Comparison of ENCODE assay signal across 20 mouse cellular contexts in the genomic region with DNA sequence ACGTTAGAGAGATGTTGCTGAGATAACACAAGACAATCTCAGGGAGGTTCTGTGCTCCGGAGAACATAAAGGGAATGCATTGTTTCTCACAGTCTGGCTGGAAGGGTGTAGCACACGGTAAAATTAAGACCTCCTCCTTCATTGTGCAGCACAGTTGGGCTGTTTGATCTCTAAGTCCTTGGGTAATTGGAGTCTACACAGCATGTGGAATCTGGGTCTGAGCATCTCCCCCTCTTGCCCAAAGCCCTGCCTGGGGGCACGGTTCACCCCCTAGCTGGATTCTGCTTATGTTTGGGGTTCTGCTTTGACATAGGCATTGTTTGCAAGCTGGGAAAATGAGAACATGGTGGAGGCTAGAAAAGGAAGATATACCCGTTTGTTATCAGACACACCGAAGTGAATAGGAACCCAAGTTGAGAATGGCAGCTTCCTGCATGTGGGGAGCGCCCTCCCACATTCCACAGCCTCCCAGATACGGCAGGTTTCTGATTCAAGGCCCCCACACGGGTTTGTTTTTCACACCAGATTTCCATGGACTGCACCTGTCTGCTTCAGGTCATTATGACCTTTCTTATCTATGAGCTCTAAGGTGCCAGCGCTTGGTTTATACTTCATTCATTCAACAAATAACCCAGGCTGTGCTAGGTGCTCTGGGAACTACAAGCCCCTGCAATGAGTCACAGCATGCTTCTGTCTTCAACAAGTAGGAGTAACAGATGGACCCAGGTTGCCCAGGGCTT.
DNase-seq lines count a peak whose midpoint lies in the region; ATAC-seq lines count a peak whose summit lies in the region.
"Had no signal": no experiment of that assay in that cellular context is flagged by ENCODE, and none has a peak within 500 bp of the region (broad histone marks: within the 10 kb centered on the region; RNA-seq: fewer than 3 reads in every experiment).

No protein-coding gene starts in this region.

- peaks cover 34% of the 10 kb centered on the region for H3K4me1 ChIP-seq in kidney, embryonic 15.5 days
- H3K4me1 ChIP-seq in embryonic facial prominence, embryonic 12.5 days, result peaks cover 5% of the 10 kb centered on the region; the same call in 1 of the 2 replicates
- peaks cover 24% of the 10 kb centered on the region for H3K4me1 ChIP-seq in limb, embryonic 13.5 days
- H3K4me1 ChIP-seq: heart, embryonic 13.5 days had no signal

- H3K9ac ChIP-seq in kidney, embryonic 15.5 days, result no peak overlapping the region
- H3K9ac ChIP-seq in embryonic facial prominence, embryonic 12.5 days, result no peak overlapping the region
- no peak overlapping the region for H3K9ac ChIP-seq in limb, embryonic 13.5 days
- H3K9ac ChIP-seq: heart, embryonic 13.5 days; hindbrain, embryonic 12.5 days; liver, embryonic 14.5 days; midbrain, embryonic 12.5 days; neural tube, embryonic 13.5 days had no signal

- peak overlapping the region; percentile 37 for H3K4me2 ChIP-seq in kidney, embryonic 15.5 days
- H3K4me2 ChIP-seq in embryonic facial prominence, embryonic 12.5 days (replicated peaks), result peak overlapping the region; percentile 14
- peak overlapping the region; percentile 43 for H3K4me2 ChIP-seq in limb, embryonic 13.5 days (replicated peaks)
- H3K4me2 ChIP-seq: heart, embryonic 13.5 days; hindbrain, embryonic 12.5 days; midbrain, embryonic 12.5 days; neural tube, embryonic 13.5 days had no signal

- no peaks in the 10 kb centered on the region for H3K9me3 ChIP-seq in kidney, embryonic 15.5 days (replicated peaks)
- H3K9me3 ChIP-seq in embryonic facial prominence, embryonic 12.5 days, result no peaks in the 10 kb centered on the region
- H3K9me3 ChIP-seq in limb, embryonic 13.5 days, result no peaks in the 10 kb centered on the region
- H3K9me3 ChIP-seq: heart, embryonic 13.5 days; hindbrain, embryonic 12.5 days; midbrain, embryonic 12.5 days; neural tube, embryonic 13.5 days had no signal

- peaks cover 27% of the 10 kb centered on the region for H3K27me3 ChIP-seq in kidney, embryonic 15.5 days
- H3K27me3 ChIP-seq in embryonic facial prominence, embryonic 12.5 days, result peaks cover 51% of the 10 kb centered on the region
- peaks cover 79% of the 10 kb centered on the region for H3K27me3 ChIP-seq in limb, embryonic 13.5 days

- no peaks in the 10 kb centered on the region for H3K36me3 ChIP-seq in kidney, embryonic 15.5 days
- H3K36me3 ChIP-seq in embryonic facial prominence, embryonic 12.5 days, result no peaks in the 10 kb centered on the region
- no peaks in the 10 kb centered on the region for H3K36me3 ChIP-seq in limb, embryonic 13.5 days
- H3K36me3 ChIP-seq: heart, embryonic 13.5 days; hindbrain, embryonic 12.5 days; midbrain, embryonic 12.5 days; neural tube, embryonic 13.5 days had no signal

- DNase-seq in kidney, postnatal 14 days, result no peak
- DNase-seq in R1 (ENCODE audit: low read depth, low spot score), result peak; percentile 29
- no peak for DNase-seq in frontal cortex, postnatal 25 days (ENCODE audit: low spot score in 2 of 2)
- DNase-seq in thymus, postnatal 36 days, result no peak
- no peak for DNase-seq in thymus, postnatal 4 days
- DNase-seq: cerebellum, adult 18-20 months; gastrocnemius, postnatal 14 days; layer of hippocampus, adult 9-11 months; lung, postnatal 14 days; right cerebral cortex, postnatal 14 days; thymus, adult 2 months had no signal

- 0 out of 2 replicates have a peak overlapping the region, but pooled peaks have one; percentile 19 for H3K27ac ChIP-seq in kidney, embryonic 15.5 days
- no peak overlapping the region for H3K27ac ChIP-seq in embryonic facial prominence, embryonic 12.5 days
- H3K27ac ChIP-seq in limb, embryonic 13.5 days, result 0 out of 2 replicates have a peak overlapping the region, but pooled peaks have one; percentile 15
- H3K27ac ChIP-seq: heart, embryonic 13.5 days; hindbrain, embryonic 12.5 days; kidney, postnatal 0 days; liver, embryonic 14.5 days; midbrain, embryonic 12.5 days; neural tube, embryonic 13.5 days had no signal

- WGBS in kidney, embryonic 15.5 days, result 38% methylated on average over 10 of the region's 10 CpGs
- WGBS in embryonic facial prominence, embryonic 12.5 days, result 29% methylated on average over 10 of the region's 10 CpGs
- 46% methylated on average over 10 of the region's 10 CpGs for WGBS in limb, embryonic 13.5 days

- H3K4me3 ChIP-seq in kidney, embryonic 15.5 days (replicated peaks), result peak overlapping the region; percentile 6; the same call in 1 of the 2 replicates
- 0 out of 2 replicates have a peak overlapping the region, but pooled peaks have one; percentile 0 for H3K4me3 ChIP-seq in embryonic facial prominence, embryonic 12.5 days
- H3K4me3 ChIP-seq in limb, embryonic 13.5 days, result peak overlapping the region; percentile 23
- H3K4me3 ChIP-seq: heart, embryonic 13.5 days; hindbrain, embryonic 12.5 days; midbrain, embryonic 12.5 days; neural tube, embryonic 13.5 days had no signal

- no peak for ATAC-seq in kidney, embryonic 15.5 days (replicated peaks; ENCODE audit: low FRiP score)
- no peak for ATAC-seq in embryonic facial prominence, embryonic 12.5 days (ENCODE audit: insufficient number of reproducible peaks, insufficient read depth, low FRiP score, low TSS enrichment)
- no peak for ATAC-seq in limb, embryonic 13.5 days (ENCODE audit: low FRiP score, low read depth)
